Mouse (Mus musculus): ENCODE measurements around the gene Pla2g16. TPM values are rescaled to one million over a fixed set of nuclear protein-coding genes. Genes with fewer than 3 reads are reported as not detected.

Gene Pla2g16
- polyA plus RNA-seq, 1 experiment from 2014 or later = 10.0 TPM

DNA sequence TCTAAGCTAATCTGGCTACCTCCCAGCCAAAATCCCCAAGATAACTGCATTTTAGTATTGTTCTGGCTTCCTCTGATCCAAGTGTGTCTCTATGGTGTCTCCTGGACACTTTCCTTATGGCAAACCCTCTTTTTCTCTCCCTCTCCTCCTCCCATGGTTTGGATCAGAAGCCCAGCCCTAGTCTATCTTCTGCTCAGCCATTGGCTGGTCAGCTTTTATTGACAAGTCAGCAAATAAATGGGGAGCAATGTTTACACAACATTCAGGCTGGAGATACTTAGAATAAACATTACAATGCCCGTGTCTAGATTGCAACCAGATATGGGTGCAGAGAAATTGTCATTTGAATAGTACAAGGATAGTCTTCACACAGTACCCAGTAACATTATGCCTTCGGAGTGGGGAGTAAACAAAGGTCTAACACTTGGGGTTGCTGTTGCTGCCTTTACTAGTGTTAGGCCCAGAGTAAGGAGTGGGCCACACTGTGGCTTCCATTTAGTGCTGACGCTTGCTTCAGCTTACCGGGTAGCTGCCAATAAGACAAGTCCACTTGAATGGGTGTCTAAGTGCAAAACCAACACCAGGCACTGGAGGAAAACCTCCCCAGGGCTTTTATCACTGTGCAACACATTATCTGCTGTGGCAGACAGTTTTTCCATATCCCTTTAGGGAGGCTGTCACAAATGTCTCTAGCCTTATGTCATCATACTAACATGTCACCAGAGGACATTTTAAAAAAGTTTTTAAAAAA, 5.5 kb upstream of the Pla2g16 start:
- no peak overlapping the region for H3K4me2 ChIP-seq

DNA sequence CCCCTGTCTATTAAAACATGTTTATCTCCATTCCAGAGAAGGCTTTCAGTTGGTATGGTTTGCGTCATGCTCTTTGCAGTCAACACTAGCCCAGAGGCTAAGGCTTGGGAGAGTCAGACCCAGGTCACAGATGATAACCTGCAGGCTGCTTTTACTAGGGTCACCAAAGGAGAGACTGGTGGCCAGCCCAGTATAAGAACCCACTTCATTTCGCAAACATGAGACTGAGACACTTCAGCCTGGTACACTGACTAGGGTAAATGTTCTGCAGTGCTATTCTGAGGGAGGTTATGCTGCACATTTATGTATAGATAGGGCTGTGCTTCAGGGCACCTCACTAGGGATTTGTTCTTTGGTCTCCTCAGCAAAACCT, 5.0 kb upstream of the Pla2g16 start:
- no peak overlapping the region for H3K4me3 ChIP-seq
- ATAC-seq (ENCODE audit: insufficient number of reproducible peaks, insufficient read depth, low FRiP score, low TSS enrichment, low read depth) = no peak
- no peak overlapping the region for H3K4me2 ChIP-seq
- H3K4me1 ChIP-seq = peaks cover 2% of the 10 kb centered on the region
- no peaks in the 10 kb centered on the region for H3K36me3 ChIP-seq
- H3K27me3 ChIP-seq = no peaks in the 10 kb centered on the region
- no peak overlapping the region for H3K9ac ChIP-seq
- WGBS = 76% methylated on average over 2 of the region's 2 CpGs
- no peaks in the 10 kb centered on the region for H3K9me3 ChIP-seq
- H3K27ac ChIP-seq = no peak overlapping the region

More for the DNA sequence above, 5.5 kb upstream of the Pla2g16 start:
- Histone ChIP-seq H3K36me3 (no peaks in the 10 kb centered on the region), H3K4me3 (no peak overlapping the region), H3K4me1 (no peaks in the 10 kb centered on the region), H3K9ac (no peak overlapping the region), H3K9me3 (no peaks in the 10 kb centered on the region), H3K27me3 (no peaks in the 10 kb centered on the region), H3K27ac (no peak overlapping the region)
- ATAC-seq (ENCODE audit: insufficient number of reproducible peaks, insufficient read depth, low FRiP score, low TSS enrichment, low read depth) = no peak
- 44% methylated on average over 4 of the region's 4 CpGs for WGBS

DNA sequence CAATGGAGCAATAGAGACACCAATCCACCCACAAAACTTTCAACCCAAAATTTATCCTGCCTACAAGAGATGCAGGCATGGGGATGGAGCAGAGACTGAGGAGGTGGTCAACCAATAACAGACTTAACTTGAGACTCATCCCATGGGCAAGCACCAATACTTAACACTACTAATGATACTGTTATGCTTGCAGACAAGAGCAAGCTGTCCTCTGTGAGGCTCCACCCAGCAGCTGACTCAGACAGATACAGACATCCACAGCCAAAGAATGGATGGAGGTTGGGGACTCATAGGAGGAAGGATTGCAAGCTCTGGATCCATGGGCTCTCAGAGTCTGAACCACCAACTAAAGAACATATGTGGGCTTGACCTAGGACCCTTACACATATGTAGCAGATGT, 3.8 kb upstream of the Pla2g16 start:
- Histone ChIP-seq H3K4me3 (no peak overlapping the region), H3K9ac (no peak overlapping the region), H3K36me3 (no peaks in the 10 kb centered on the region), H3K4me2 (no peak overlapping the region), H3K4me1 (peaks cover 11% of the 10 kb centered on the region), H3K27ac (no peak overlapping the region), H3K9me3 (no peaks in the 10 kb centered on the region), H3K27me3 (no peaks in the 10 kb centered on the region)
- no peak for ATAC-seq (ENCODE audit: insufficient number of reproducible peaks, insufficient read depth, low FRiP score, low TSS enrichment, low read depth)

DNA sequence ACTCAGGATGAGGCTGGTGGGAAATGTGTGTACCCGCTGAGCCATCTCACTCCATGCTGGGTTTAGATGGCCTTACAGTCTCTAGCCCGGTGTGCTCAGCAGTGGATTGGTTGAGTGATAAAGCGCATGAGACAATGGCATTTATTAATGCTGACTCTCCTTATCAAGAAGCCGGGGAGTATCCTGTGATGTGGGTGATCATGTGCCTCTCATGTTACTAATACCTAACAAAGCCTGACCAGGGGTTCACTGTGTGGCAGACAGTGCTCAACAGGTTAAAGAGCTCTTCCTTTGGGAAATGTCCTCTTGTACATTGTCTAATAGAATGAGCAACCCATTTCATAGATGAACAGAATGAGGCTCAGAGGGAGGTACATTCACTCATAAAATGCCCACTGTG, 2.4 kb upstream of the Pla2g16 start:
- H3K4me1 ChIP-seq = peaks cover 11% of the 10 kb centered on the region
- H3K27ac ChIP-seq = no peak overlapping the region
- no peak overlapping the region for H3K4me2 ChIP-seq
- H3K4me3 ChIP-seq = no peak overlapping the region
- H3K9me3 ChIP-seq = no peaks in the 10 kb centered on the region
- WGBS = 68% methylated on average over 4 of the region's 4 CpGs
- H3K9ac ChIP-seq = no peak overlapping the region
- H3K27me3 ChIP-seq = no peaks in the 10 kb centered on the region
- ATAC-seq (ENCODE audit: insufficient number of reproducible peaks, insufficient read depth, low FRiP score, low TSS enrichment, low read depth) = no peak
- H3K36me3 ChIP-seq = no peaks in the 10 kb centered on the region

DNA sequence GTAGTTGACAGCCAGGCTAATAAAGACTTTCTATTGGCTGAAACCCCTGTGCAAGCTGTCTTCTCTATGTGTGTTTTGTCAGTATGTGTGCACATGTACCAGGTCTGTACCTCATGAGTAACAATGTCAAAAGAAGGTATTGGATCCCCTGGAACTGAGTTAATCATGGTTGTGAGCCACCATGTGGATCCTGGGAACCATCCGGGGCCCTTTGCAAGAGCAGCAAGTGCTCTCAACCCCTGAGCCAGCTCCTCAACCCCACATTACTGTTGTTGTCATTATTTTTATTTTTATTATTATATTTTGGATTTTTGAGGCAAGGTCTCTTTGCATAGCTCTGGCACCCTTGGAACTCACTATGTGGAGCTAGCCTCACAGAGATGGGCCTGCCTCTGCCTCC, 618 bp upstream of the Pla2g16 start:
- peaks cover 18% of the 10 kb centered on the region for H3K4me1 ChIP-seq
- no peak for ATAC-seq (ENCODE audit: insufficient number of reproducible peaks, insufficient read depth, low FRiP score, low TSS enrichment, low read depth)
- WGBS = 89% methylated on average over 1 of the region's 1 CpGs
- no peak overlapping the region for H3K4me2 ChIP-seq
- no peaks in the 10 kb centered on the region for H3K36me3 ChIP-seq
- H3K27ac ChIP-seq = no peak overlapping the region
- no peak overlapping the region for H3K4me3 ChIP-seq
- H3K9me3 ChIP-seq = no peaks in the 10 kb centered on the region
- H3K27me3 ChIP-seq = no peaks in the 10 kb centered on the region
- no peak overlapping the region for H3K9ac ChIP-seq

DNA sequence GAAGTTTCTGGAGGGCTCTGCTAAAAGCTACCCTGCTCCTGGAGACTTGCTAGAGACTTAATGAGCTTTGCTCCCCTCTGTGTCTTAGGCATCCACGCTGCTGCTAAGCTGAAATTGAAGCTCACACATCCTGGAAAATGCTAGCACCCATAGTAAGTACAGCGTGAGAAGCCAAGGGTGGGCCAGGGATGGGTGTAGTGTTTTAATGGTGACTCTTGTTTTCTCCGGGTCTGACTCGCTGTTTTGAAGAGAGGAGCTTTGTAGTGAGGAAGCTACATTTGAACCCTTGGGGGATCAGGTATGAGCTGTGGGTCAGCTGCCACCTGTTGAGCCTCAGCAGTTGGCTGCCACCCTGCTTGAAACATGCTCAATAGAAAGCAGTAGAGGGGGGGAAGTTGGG, 585 bp downstream of the Pla2g16 start:
- H3K36me3 ChIP-seq = no peaks in the 10 kb centered on the region
- H3K4me2 ChIP-seq = peak overlapping the region; percentile 76
- H3K4me3 ChIP-seq = peak overlapping the region; percentile 49
- H3K9me3 ChIP-seq = no peaks in the 10 kb centered on the region
- H3K4me1 ChIP-seq = peaks cover 24% of the 10 kb centered on the region
- H3K9ac ChIP-seq = peak overlapping the region; percentile 67
- H3K27me3 ChIP-seq = no peaks in the 10 kb centered on the region
- no peak for ATAC-seq (ENCODE audit: insufficient number of reproducible peaks, insufficient read depth, low FRiP score, low TSS enrichment, low read depth)
- H3K27ac ChIP-seq = no peak overlapping the region
- WGBS = 14% methylated on average over 4 of the region's 4 CpGs

DNA sequence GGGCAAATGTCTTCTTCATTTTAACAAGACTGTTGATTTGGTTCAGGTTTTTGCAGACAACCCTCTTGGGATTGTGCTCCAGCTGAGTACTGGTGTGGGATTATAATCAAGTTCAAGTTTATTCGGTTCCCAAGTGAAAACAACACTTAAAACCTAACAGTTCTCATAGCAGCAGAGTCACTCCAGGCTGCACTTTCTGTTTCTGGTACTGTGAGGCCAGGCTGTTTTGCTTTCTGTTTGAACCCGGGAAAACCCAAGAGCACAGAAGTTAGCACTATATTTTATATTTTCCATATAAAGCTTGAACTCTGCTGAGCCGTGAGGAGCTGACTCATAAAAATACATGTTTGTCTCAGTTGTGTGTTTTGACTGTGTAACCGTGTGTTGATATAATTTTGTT, 1.4 kb downstream of the Pla2g16 start:
- 57% methylated on average over 4 of the region's 4 CpGs for WGBS
- no peaks in the 10 kb centered on the region for H3K36me3 ChIP-seq
- no peaks in the 10 kb centered on the region for H3K9me3 ChIP-seq
- no peaks in the 10 kb centered on the region for H3K27me3 ChIP-seq
- no peak for ATAC-seq (ENCODE audit: insufficient number of reproducible peaks, insufficient read depth, low FRiP score, low TSS enrichment, low read depth)
- H3K4me3 ChIP-seq = 0 out of 2 replicates have a peak overlapping the region, but pooled peaks have one; percentile 49
- H3K27ac ChIP-seq = no peak overlapping the region
- peak overlapping the region; percentile 76; the same call in 1 of the 2 replicates for H3K4me2 ChIP-seq
- no peak overlapping the region for H3K9ac ChIP-seq
- H3K4me1 ChIP-seq = peaks cover 32% of the 10 kb centered on the region

DNA sequence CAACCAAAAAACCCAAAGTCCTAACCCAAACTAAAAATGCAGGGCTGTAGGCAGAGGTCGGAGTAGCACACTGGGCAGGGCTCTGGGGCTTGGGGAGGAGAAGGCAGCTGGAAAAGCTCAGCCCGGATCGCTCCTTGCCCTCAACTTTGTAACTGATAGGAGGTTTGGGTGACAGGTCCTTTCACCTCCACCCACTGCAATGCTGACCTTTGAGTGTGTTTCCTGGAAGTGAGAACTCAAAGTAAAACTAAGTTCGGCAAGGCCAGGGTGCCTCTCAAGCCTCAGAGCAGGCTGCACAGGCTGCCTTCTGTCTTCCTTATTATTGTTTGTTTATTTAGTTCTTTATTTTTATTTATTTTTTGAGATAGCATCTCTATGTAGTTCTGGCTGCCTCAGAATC, 2.7 kb downstream of the Pla2g16 start:
- Histone ChIP-seq H3K27ac (no peak overlapping the region), H3K36me3 (no peaks in the 10 kb centered on the region), H3K4me2 (no peak overlapping the region), H3K4me3 (no peak overlapping the region), H3K9ac (no peak overlapping the region), H3K27me3 (no peaks in the 10 kb centered on the region), H3K9me3 (no peaks in the 10 kb centered on the region), H3K4me1 (peaks cover 35% of the 10 kb centered on the region)
- WGBS = 72% methylated on average over 4 of the region's 4 CpGs
- ATAC-seq (ENCODE audit: insufficient number of reproducible peaks, insufficient read depth, low FRiP score, low TSS enrichment, low read depth) = no peak

DNA sequence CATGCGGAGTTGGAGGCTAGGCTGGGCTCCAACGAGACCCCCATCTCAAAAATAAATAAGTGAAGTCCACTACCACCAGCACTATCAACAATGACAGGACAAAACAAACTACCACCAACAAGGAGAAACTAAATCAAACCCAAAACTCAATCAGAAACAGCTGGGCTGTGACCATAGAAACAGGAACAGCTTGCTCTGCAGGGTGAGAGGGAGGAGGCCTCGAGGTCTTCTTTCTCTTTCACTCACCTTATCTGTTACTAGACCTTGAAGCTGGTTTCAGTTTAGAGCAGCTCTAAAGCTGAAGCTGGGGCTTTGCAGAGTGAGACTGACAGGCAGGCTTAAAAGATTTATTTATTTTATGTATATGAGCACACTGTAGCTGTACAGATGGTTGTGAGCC, 4.2 kb downstream of the Pla2g16 start:
- Histone ChIP-seq H3K4me1 (peaks cover 35% of the 10 kb centered on the region), H3K27ac (no peak overlapping the region), H3K4me3 (no peak overlapping the region), H3K9ac (0 out of 2 replicates have a peak overlapping the region, but pooled peaks have one; percentile 11), H3K9me3 (no peaks in the 10 kb centered on the region), H3K27me3 (no peaks in the 10 kb centered on the region), H3K36me3 (no peaks in the 10 kb centered on the region), H3K4me2 (no peak overlapping the region)
- WGBS = 42% methylated on average over 3 of the region's 3 CpGs
- ATAC-seq (ENCODE audit: insufficient number of reproducible peaks, insufficient read depth, low FRiP score, low TSS enrichment, low read depth) = no peak

DNA sequence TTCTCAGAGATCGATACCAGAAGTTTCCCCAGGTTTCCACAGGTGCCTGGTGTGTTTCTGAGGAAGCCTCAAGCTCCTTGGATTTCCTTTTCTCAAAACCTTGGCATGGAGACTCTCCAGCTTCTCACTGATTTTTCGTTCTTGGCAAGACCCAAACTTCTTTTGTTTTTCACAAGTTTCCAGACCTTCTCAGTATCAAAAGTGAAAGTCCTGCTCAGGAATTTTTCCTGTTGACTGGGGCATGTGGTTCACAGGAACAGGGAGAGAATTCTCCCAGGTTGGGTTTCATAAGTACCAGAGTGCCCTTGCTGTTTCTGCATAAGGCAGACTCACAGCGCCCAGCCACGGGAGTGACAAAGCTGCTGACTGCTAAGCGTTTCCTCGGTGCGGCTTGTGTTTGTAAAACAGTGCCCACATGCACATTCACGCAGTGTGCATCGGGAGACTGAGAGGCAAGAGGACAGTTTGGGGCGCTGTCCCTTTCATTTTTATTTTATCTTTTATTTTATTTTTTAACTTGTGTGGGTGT, 5.4 kb downstream of the Pla2g16 start:
- WGBS = 68% methylated on average over 10 of the region's 10 CpGs
- Histone ChIP-seq H3K4me1 (peaks cover 31% of the 10 kb centered on the region), H3K36me3 (no peaks in the 10 kb centered on the region), H3K9ac (0 out of 2 replicates have a peak overlapping the region, but pooled peaks have one; percentile 11), H3K27ac (peak overlapping the region; percentile 44; the same call in 1 of the 2 replicates), H3K4me2 (no peak overlapping the region), H3K4me3 (no peak overlapping the region), H3K9me3 (no peaks in the 10 kb centered on the region), H3K27me3 (no peaks in the 10 kb centered on the region)
- ATAC-seq (ENCODE audit: insufficient number of reproducible peaks, insufficient read depth, low FRiP score, low TSS enrichment, low read depth) = no peak

DNA sequence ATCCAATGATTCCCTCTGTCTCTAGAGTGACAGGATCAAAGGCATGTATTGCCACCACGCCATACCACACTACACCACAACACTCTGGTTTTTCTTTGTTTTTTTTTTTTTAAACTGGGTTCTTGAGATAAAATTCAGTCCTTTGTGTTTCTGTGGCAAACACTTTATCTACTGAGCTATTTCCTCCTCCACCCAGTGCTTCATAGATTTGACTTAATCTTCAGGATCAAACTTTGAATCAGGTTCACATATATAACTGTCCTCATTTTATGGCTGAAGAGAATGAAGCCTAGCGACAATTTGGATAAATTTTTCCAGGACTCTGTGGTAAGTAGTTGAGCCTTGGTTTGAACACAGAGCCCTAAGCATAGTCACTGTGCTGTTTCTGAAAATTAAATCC, 6.4 kb downstream of the Pla2g16 start:
- Histone ChIP-seq H3K36me3 (no peaks in the 10 kb centered on the region), H3K4me3 (no peak overlapping the region), H3K4me2 (no peak overlapping the region), H3K4me1 (peaks cover 36% of the 10 kb centered on the region), H3K27ac (no peak overlapping the region), H3K27me3 (no peaks in the 10 kb centered on the region), H3K9ac (no peak overlapping the region), H3K9me3 (no peaks in the 10 kb centered on the region)
- ATAC-seq (ENCODE audit: insufficient number of reproducible peaks, insufficient read depth, low FRiP score, low TSS enrichment, low read depth) = no peak
- 48% methylated on average over 2 of the region's 2 CpGs for whole genome bisulfite sequencing

DNA sequence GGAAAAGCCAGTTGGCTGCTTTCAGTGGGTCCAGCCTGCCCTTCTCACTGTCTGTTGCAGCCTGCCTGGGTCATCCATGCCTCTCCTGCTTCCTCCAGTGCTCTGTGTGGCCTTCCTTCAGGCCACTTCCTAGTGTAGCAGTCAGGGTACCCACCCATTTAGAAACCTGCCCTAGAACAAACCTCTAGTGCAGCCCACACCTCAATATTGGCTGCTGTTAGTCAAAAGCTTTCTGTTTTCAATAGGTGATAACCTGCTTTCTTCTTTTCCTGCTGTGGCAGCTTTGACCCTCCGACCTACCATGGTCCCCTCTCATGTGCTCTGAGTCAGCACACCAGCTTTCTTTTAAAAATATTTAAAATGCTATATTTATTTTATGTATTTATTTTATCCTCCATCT, 7.2 kb downstream of the Pla2g16 start:
- Histone ChIP-seq H3K9me3 (no peaks in the 10 kb centered on the region), H3K4me1 (peaks cover 39% of the 10 kb centered on the region), H3K27ac (no peak overlapping the region), H3K9ac (no peak overlapping the region), H3K36me3 (no peaks in the 10 kb centered on the region), H3K4me3 (no peak overlapping the region), H3K27me3 (no peaks in the 10 kb centered on the region), H3K4me2 (no peak overlapping the region)
- 81% methylated on average over 1 of the region's 1 CpGs for WGBS
- ATAC-seq (ENCODE audit: insufficient number of reproducible peaks, insufficient read depth, low FRiP score, low TSS enrichment, low read depth) = no peak

All from embryonic facial prominence, embryonic 13.5 days (tissue).